Mouse (Mus musculus) embryonic facial prominence, embryonic 10.5 days (tissue): Measurements from ENCODE around the gene Manbal. TPM values are rescaled to one million over a fixed set of nuclear protein-coding genes. Genes with fewer than 3 reads are reported as not detected.

Experiments
- DNase-seq: peaks from one replicate; pipeline ENCODE4 v3.0.0-alpha.2; 2017; ENCODE audit warnings: low spot score
- H3K27ac ChIP-seq: fragments of 300-500 bp; sonication (generic); replicated peaks from 2 replicates; pipeline ENCODE4 v1.5.1; 2016; ENCODE audit warnings: mild to moderate bottlenecking
- H3K27me3 ChIP-seq: fragments of 300-500 bp; sonication (generic); replicated peaks from 2 replicates; pipeline ENCODE4 v1.6.1; 2016; ENCODE audit warnings: low read depth, mild to moderate bottlenecking; ENCODE audit not compliant: poor library complexity, severe bottlenecking
- H3K36me3 ChIP-seq: fragments of 300-500 bp; sonication (generic); replicated peaks from 2 replicates; pipeline ENCODE4 v1.6.1; 2016; ENCODE audit warnings: mild to moderate bottlenecking, moderate library complexity
- H3K4me1 ChIP-seq: fragments of 300-500 bp; sonication (generic); 2 replicates; pipeline ENCODE4 v1.6.1; 2016
- H3K4me3 ChIP-seq: fragments of 300-500 bp; sonication (generic); 2 replicates; pipeline ENCODE4 v1.5.1; 2016; ENCODE audit warnings: mild to moderate bottlenecking, moderate library complexity
- H3K9me3 ChIP-seq: fragments of 300-500 bp; sonication (generic); 2 replicates; pipeline ENCODE4 v1.6.1; 2016; ENCODE audit warnings: mild to moderate bottlenecking
- WGBS: fragments of 180-500 bp; shearing (Covaris S2); methylation state at CpG from one replicate; pipeline ENCODE4 v1.1.7; 2016; 5-methylcytosine and 5-hydroxymethylcytosine counted together
- polyA plus RNA-seq: library from polyadenylated mRNA; unstranded; fragments of >200 nt; fragmentation: Nextera tagmentation; extraction: Ambion mirVana; gene quantifications from 2 replicates; pipeline ENCODE4 v1.2.1, GENCODE M21; 2016

Gene Manbal
- polyA plus RNA-seq, 1 experiment from 2014 or later, result 66.5 TPM

DNA sequence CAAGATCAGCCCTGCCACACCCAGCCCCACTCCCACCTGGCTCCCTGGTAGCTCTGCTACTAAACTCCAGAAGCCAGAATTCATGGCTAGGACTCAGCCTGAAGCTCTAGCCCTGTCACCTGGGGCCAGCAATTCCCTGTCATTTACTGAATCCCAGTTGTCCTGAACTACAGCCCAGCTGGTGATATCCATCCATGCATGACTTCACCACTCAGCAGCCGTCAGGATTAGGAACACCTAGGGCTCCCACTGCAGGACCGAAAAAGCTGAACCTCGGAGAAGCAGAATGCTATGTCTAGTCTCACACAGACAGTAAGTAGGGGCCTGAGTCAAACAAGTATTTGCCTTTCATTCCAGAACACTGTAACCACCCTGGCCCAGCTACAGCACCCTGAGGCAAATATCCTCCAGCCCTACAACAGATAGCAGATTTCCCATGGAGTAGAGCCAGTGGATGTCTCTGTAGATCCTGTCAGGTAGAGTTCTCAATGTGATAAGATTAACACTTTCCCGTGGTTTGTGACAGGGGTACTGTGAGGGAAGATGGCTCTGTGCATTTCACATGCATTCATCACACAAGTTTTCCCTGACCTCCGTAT lies 25.0 kb upstream of the Manbal start:
- Histone ChIP-seq H3K36me3 (no peaks in the 10 kb centered on the region), H3K27me3 (no peaks in the 10 kb centered on the region; the same call in 1 of the 2 replicates), H3K4me3 (no peak overlapping the region), H3K4me1 (peaks cover 66% of the 10 kb centered on the region), H3K27ac (peak overlapping the region; percentile 86), H3K9me3 (no peaks in the 10 kb centered on the region)
- WGBS, result 42% methylated on average over 5 of the region's 5 CpGs
- no peak for DNase-seq

- peak overlapping the region; percentile 67 for H3K27ac ChIP-seq
- H3K4me3 ChIP-seq, result no peak overlapping the region
- WGBS, result 63% methylated on average over 6 of the region's 6 CpGs
- H3K9me3 ChIP-seq, result no peaks in the 10 kb centered on the region
- no peak for DNase-seq
- no peaks in the 10 kb centered on the region for H3K36me3 ChIP-seq
- peaks cover 64% of the 10 kb centered on the region for H3K4me1 ChIP-seq
- no peaks in the 10 kb centered on the region; the same call in 1 of the 2 replicates for H3K27me3 ChIP-seq
These were observed 24.1 kb upstream of the Manbal start for GRCm38 (mm10) chr2:157343337-157343736.

- Histone ChIP-seq H3K9me3 (no peaks in the 10 kb centered on the region), H3K27me3 (no peaks in the 10 kb centered on the region), H3K36me3 (no peaks in the 10 kb centered on the region), H3K4me3 (no peak within 1 kb of the TSS), H3K27ac (peak within 1 kb of the TSS; percentile 82), H3K4me1 (peaks cover 35% of the 10 kb centered on the region)
- 76% methylated on average over 26 of the region's 26 CpGs for WGBS
- no peak for DNase-seq
These were observed 19.8 kb upstream of the Manbal start, which contains the start of gene Ghrh for GRCm38 (mm10) chr2:157347361-157348159. Gene Ghrh (minus strand): TSS chr2:157347506.

DNA sequence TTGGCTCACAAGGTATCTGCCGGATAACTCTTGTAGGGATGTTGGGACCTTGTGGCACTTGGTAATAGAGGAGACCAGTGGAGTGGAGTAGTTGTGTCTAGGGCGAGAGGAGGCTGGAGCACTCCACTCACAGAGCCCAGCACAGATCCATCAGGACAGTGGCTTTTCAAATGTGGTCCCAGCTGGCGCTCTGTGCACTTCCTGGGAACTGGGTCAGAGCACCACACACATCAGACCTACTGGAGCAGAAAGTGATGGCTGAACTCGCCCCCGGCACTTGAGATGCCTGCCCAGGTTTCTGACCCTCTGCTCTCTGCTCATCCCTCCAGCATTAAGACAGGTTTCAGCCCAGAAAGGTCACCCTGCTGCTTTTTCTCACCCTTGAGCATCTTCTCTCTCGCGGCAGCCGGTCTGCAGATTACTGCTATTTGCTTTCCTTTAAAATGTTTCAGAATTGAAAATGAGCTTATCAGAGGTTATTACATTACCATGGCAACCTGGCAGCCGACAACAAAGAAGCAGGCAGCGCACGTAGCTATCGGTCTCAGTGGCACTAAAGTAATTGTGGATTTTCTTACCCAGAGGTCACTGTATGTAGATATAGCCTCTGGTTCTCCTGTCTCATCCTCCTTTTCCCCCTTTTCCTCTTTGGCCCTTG lies 18.1 kb upstream of the Manbal start:
- H3K36me3 ChIP-seq, result no peaks in the 10 kb centered on the region
- H3K27ac ChIP-seq, result 0 out of 2 replicates have a peak overlapping the region, but pooled peaks have one; percentile 0
- no peaks in the 10 kb centered on the region for H3K27me3 ChIP-seq
- H3K4me1 ChIP-seq, result peaks cover 35% of the 10 kb centered on the region
- WGBS, result 66% methylated on average over 12 of the region's 12 CpGs
- H3K4me3 ChIP-seq, result no peak overlapping the region
- H3K9me3 ChIP-seq, result no peaks in the 10 kb centered on the region
- no peak for DNase-seq

- DNase-seq, result no peak
- H3K4me3 ChIP-seq, result no peak overlapping the region
- WGBS, result 77% methylated on average over 4 of the region's 4 CpGs
- no peaks in the 10 kb centered on the region for H3K27me3 ChIP-seq
- H3K27ac ChIP-seq, result no peak overlapping the region
- H3K36me3 ChIP-seq, result no peaks in the 10 kb centered on the region
- no peaks in the 10 kb centered on the region for H3K9me3 ChIP-seq
- H3K4me1 ChIP-seq, result peaks cover 24% of the 10 kb centered on the region
These were observed 14.2 kb upstream of the Manbal start for GRCm38 (mm10) chr2:157353183-157353582.

GRCm38 (mm10) chr2:157354106-157354505 lies 13.3 kb upstream of the Manbal start:
- no peak overlapping the region for H3K4me3 ChIP-seq
- 60% methylated on average over 3 of the region's 3 CpGs for WGBS
- H3K27ac ChIP-seq, result peak overlapping the region; percentile 30; the same call in 1 of the 2 replicates
- H3K27me3 ChIP-seq, result no peaks in the 10 kb centered on the region
- H3K4me1 ChIP-seq, result peaks cover 17% of the 10 kb centered on the region
- DNase-seq, result no peak
- H3K9me3 ChIP-seq, result no peaks in the 10 kb centered on the region
- H3K36me3 ChIP-seq, result no peaks in the 10 kb centered on the region

DNA sequence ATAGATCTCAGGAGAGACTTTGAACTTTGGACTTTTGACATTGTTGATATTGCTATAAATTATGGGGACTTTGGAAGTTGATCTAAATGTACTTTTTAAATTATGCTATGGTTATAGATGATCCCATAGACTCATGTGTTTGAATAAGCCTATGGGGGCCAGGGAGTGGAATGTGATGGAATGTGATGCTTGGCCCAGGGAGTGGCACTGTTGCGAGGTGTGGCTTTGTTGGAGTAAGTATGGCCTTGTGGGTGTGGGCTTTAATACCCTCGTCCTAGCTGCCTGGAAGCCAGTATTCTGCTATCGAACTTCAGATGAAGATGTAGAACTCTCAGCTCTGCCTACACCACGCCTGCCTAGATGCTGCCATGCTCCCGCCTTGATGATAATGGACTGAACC lies 7.4 kb upstream of the Manbal start:
- no peak overlapping the region for H3K4me3 ChIP-seq
- no peak for DNase-seq
- H3K36me3 ChIP-seq, result no peaks in the 10 kb centered on the region
- H3K4me1 ChIP-seq, result no peaks in the 10 kb centered on the region
- H3K27ac ChIP-seq, result no peak overlapping the region
- 82% methylated on average over 5 of the region's 5 CpGs for WGBS
- no peaks in the 10 kb centered on the region for H3K9me3 ChIP-seq
- H3K27me3 ChIP-seq, result no peaks in the 10 kb centered on the region

GRCm38 (mm10) chr2:157363031-157363430 lies 4.4 kb upstream of the Manbal start:
- 77% methylated on average over 3 of the region's 3 CpGs for WGBS
- H3K9me3 ChIP-seq, result no peaks in the 10 kb centered on the region
- no peaks in the 10 kb centered on the region for H3K27me3 ChIP-seq
- H3K27ac ChIP-seq, result no peak overlapping the region
- no peaks in the 10 kb centered on the region for H3K36me3 ChIP-seq
- DNase-seq, result no peak
- peaks cover 12% of the 10 kb centered on the region for H3K4me1 ChIP-seq
- no peak overlapping the region for H3K4me3 ChIP-seq

DNA sequence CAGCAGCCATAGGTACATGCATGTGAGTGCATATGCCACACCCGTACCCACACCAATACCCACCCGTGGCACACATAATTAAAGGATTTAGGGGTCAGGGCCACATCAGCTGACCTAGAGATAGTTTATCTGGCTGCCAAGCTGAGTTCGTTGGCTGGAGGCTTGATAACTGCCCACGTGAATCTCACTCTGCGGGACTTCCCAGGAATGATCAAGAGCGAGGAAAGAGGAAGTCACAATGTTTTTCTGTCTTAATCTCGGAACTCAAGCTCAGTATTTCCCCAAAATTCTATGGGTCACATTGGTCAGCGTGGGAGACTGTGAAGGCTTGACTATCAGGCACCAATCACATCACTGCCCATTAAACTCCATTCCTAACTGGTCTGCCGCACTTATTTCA lies 632 bp upstream of the Manbal start:
- Histone ChIP-seq H3K27ac (peak overlapping the region; percentile 97; the same call in 1 of the 2 replicates), H3K4me3 (peak overlapping the region; percentile 85)

GRCm38 (mm10) chr2:157367991-157368390 lies 597 bp downstream of the Manbal start:
- peaks cover 22% of the 10 kb centered on the region for H3K4me1 ChIP-seq
- H3K27ac ChIP-seq, result peak overlapping the region; percentile 97
- H3K4me3 ChIP-seq, result peak overlapping the region; percentile 85
- no peak for DNase-seq
- WGBS, result 10% methylated on average over 13 of the region's 13 CpGs
- no peaks in the 10 kb centered on the region for H3K9me3 ChIP-seq
- H3K36me3 ChIP-seq, result peaks cover 11% of the 10 kb centered on the region
- no peaks in the 10 kb centered on the region for H3K27me3 ChIP-seq

More for the DNA sequence above, 632 bp upstream of the Manbal start:
- 86% methylated on average over 9 of the region's 9 CpGs for WGBS
- Histone ChIP-seq H3K4me1 (peaks cover 22% of the 10 kb centered on the region), H3K36me3 (peaks cover 8% of the 10 kb centered on the region; the same call in 1 of the 2 replicates), H3K9me3 (no peaks in the 10 kb centered on the region), H3K27me3 (no peaks in the 10 kb centered on the region)
- DNase-seq, result no peak

GRCm38 (mm10) chr2:157371696-157372095 lies 4.3 kb downstream of the Manbal start:
- H3K4me3 ChIP-seq, result no peak overlapping the region
- no peak overlapping the region for H3K27ac ChIP-seq
- H3K36me3 ChIP-seq, result peaks cover 29% of the 10 kb centered on the region
- no peaks in the 10 kb centered on the region for H3K27me3 ChIP-seq
- no peak for DNase-seq
- no peaks in the 10 kb centered on the region for H3K9me3 ChIP-seq
- H3K4me1 ChIP-seq, result peaks cover 38% of the 10 kb centered on the region
- WGBS, result 78% methylated on average over 6 of the region's 6 CpGs

DNA sequence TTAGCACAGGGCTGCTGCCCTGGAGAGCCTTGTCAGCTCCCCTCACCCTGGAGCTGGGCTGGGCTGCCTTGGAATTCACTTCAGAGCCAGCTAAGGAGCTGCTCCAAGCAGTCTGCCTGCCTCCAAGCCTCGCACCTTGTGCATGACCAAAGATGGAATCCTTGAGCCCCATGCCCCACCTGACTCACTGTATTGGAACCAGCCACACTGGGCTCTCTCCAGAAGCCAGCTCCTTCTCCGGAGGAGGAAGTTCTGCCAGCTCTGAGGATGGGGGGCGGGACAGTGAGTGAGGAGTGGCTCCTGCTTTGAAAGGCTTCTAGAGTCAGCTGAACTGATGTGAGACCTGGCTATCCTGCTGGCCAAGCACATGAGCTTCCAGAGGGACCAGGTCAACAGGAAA lies 6.3 kb downstream of the Manbal start:
- no peak for DNase-seq
- peaks cover 29% of the 10 kb centered on the region for H3K36me3 ChIP-seq
- 87% methylated on average over 3 of the region's 3 CpGs for WGBS
- H3K27me3 ChIP-seq, result no peaks in the 10 kb centered on the region
- H3K9me3 ChIP-seq, result no peaks in the 10 kb centered on the region
- H3K4me1 ChIP-seq, result peaks cover 27% of the 10 kb centered on the region
- H3K4me3 ChIP-seq, result no peak overlapping the region
- H3K27ac ChIP-seq, result no peak overlapping the region
